Mouse (Mus musculus): ENCODE results near the gene Ror1. TPM values are rescaled to one million over a fixed set of nuclear protein-coding genes. Genes with fewer than 3 reads are reported as not detected.

Gene Ror1
- polyA plus RNA-seq, 1 experiment from 2014 or later, result 11.1 TPM

GRCm38 (mm10) chr4:100271059-100271735 lies 175.6 kb downstream of the Ror1 start:
- peak overlapping the region; percentile 22; the same call in 1 of the 2 replicates for H3K27ac ChIP-seq
- H3K36me3 ChIP-seq, result no peaks in the 10 kb centered on the region
- no peak overlapping the region for H3K4me2 ChIP-seq
- H3K27me3 ChIP-seq, result no peaks in the 10 kb centered on the region
- H3K9ac ChIP-seq, result no peak overlapping the region
- H3K4me3 ChIP-seq (replicated peaks), result no peak overlapping the region
- ATAC-seq (replicated peaks; ENCODE audit: low FRiP score), result no peak
- peaks cover 7% of the 10 kb centered on the region; the same call in 1 of the 2 replicates for H3K4me1 ChIP-seq
- no peaks in the 10 kb centered on the region for H3K9me3 ChIP-seq (replicated peaks)
- WGBS, result 65% methylated on average over 10 of the region's 10 CpGs

- peaks cover 7% of the 10 kb centered on the region; the same call in 1 of the 2 replicates for H3K4me1 ChIP-seq
- no peak overlapping the region for H3K4me3 ChIP-seq (replicated peaks)
- no peak for ATAC-seq (replicated peaks; ENCODE audit: low FRiP score)
- H3K27me3 ChIP-seq, result no peaks in the 10 kb centered on the region
- H3K9ac ChIP-seq, result no peak overlapping the region
- 55% methylated on average over 6 of the region's 6 CpGs for WGBS
- no peaks in the 10 kb centered on the region for H3K9me3 ChIP-seq (replicated peaks)
- no peaks in the 10 kb centered on the region for H3K36me3 ChIP-seq
- no peak overlapping the region for H3K4me2 ChIP-seq
- H3K27ac ChIP-seq, result peak overlapping the region; percentile 5; the same call in 1 of the 2 replicates
Observed at GRCm38 (mm10) chr4:100271736-100272127, 176.1 kb downstream of the Ror1 start.

GRCm38 (mm10) chr4:100273356-100273755 lies 177.8 kb downstream of the Ror1 start:
- no peak overlapping the region for H3K9ac ChIP-seq
- 88% methylated on average over 3 of the region's 3 CpGs for WGBS

GRCm38 (mm10) chr4:100273807-100274480 lies 178.4 kb downstream of the Ror1 start:
- Histone ChIP-seq H3K9me3 (replicated peaks) (no peaks in the 10 kb centered on the region), H3K9ac (no peak overlapping the region), H3K4me1 (peaks cover 7% of the 10 kb centered on the region; the same call in 1 of the 2 replicates), H3K27me3 (no peaks in the 10 kb centered on the region), H3K4me3 (replicated peaks) (no peak overlapping the region), H3K4me2 (no peak overlapping the region), H3K27ac (no peak overlapping the region), H3K36me3 (no peaks in the 10 kb centered on the region)
- ATAC-seq (replicated peaks; ENCODE audit: low FRiP score), result no peak
- whole genome bisulfite sequencing, result 92% methylated on average over 4 of the region's 4 CpGs

More at GRCm38 (mm10) chr4:100273356-100273755, 177.8 kb downstream of the Ror1 start:
- Histone ChIP-seq H3K27me3 (no peaks in the 10 kb centered on the region), H3K4me3 (replicated peaks) (no peak overlapping the region), H3K9me3 (replicated peaks) (no peaks in the 10 kb centered on the region), H3K27ac (no peak overlapping the region), H3K4me1 (peaks cover 7% of the 10 kb centered on the region; the same call in 1 of the 2 replicates), H3K4me2 (no peak overlapping the region), H3K36me3 (no peaks in the 10 kb centered on the region)
- ATAC-seq (replicated peaks; ENCODE audit: low FRiP score), result no peak

GRCm38 (mm10) chr4:100276482-100276881 lies 180.9 kb downstream of the Ror1 start:
- no peaks in the 10 kb centered on the region for H3K9me3 ChIP-seq (replicated peaks)
- ATAC-seq (replicated peaks; ENCODE audit: low FRiP score), result no peak
- H3K4me3 ChIP-seq (replicated peaks), result no peak overlapping the region
- H3K36me3 ChIP-seq, result no peaks in the 10 kb centered on the region
- H3K27me3 ChIP-seq, result no peaks in the 10 kb centered on the region
- WGBS, result 81% methylated on average over 7 of the region's 7 CpGs
- H3K9ac ChIP-seq, result no peak overlapping the region
- peaks cover 7% of the 10 kb centered on the region; the same call in 1 of the 2 replicates for H3K4me1 ChIP-seq
- H3K27ac ChIP-seq, result no peak overlapping the region
- no peak overlapping the region for H3K4me2 ChIP-seq

GRCm38 (mm10) chr4:100276970-100277369 lies 181.4 kb downstream of the Ror1 start:
- Histone ChIP-seq H3K9ac (no peak overlapping the region), H3K4me3 (replicated peaks) (no peak overlapping the region), H3K9me3 (replicated peaks) (no peaks in the 10 kb centered on the region), H3K4me1 (peaks cover 4% of the 10 kb centered on the region; the same call in 1 of the 2 replicates), H3K27me3 (no peaks in the 10 kb centered on the region), H3K27ac (no peak overlapping the region), H3K36me3 (no peaks in the 10 kb centered on the region), H3K4me2 (no peak overlapping the region)
- 71% methylated on average over 1 of the region's 1 CpGs for WGBS
- ATAC-seq (replicated peaks; ENCODE audit: low FRiP score), result no peak

- 74% methylated on average over 8 of the region's 8 CpGs for WGBS
Observed at GRCm38 (mm10) chr4:100283171-100283880, 187.7 kb downstream of the Ror1 start.

GRCm38 (mm10) chr4:100284528-100284927 lies 188.9 kb downstream of the Ror1 start:
- Histone ChIP-seq H3K27ac (no peak overlapping the region), H3K9ac (no peak overlapping the region), H3K4me2 (no peak overlapping the region), H3K4me3 (replicated peaks) (no peak overlapping the region), H3K27me3 (no peaks in the 10 kb centered on the region), H3K4me1 (no peaks in the 10 kb centered on the region), H3K9me3 (replicated peaks) (no peaks in the 10 kb centered on the region), H3K36me3 (no peaks in the 10 kb centered on the region)
- 89% methylated on average over 6 of the region's 6 CpGs for WGBS
- ATAC-seq (replicated peaks; ENCODE audit: low FRiP score), result no peak

More at GRCm38 (mm10) chr4:100283171-100283880, 187.7 kb downstream of the Ror1 start:
- Histone ChIP-seq H3K9ac (no peak overlapping the region), H3K4me2 (no peak overlapping the region), H3K27ac (no peak overlapping the region), H3K36me3 (no peaks in the 10 kb centered on the region), H3K27me3 (no peaks in the 10 kb centered on the region), H3K9me3 (replicated peaks) (no peaks in the 10 kb centered on the region), H3K4me3 (replicated peaks) (no peak overlapping the region), H3K4me1 (no peaks in the 10 kb centered on the region)
- ATAC-seq (replicated peaks; ENCODE audit: low FRiP score), result no peak

GRCm38 (mm10) chr4:100286111-100286541 lies 190.5 kb downstream of the Ror1 start:
- 65% methylated on average over 7 of the region's 7 CpGs for WGBS
- Histone ChIP-seq H3K4me2 (no peak overlapping the region), H3K9ac (no peak overlapping the region), H3K9me3 (replicated peaks) (no peaks in the 10 kb centered on the region), H3K36me3 (no peaks in the 10 kb centered on the region), H3K27ac (no peak overlapping the region), H3K4me3 (replicated peaks) (no peak overlapping the region), H3K4me1 (no peaks in the 10 kb centered on the region), H3K27me3 (no peaks in the 10 kb centered on the region)
- ATAC-seq (replicated peaks; ENCODE audit: low FRiP score), result no peak

- Histone ChIP-seq H3K9me3 (replicated peaks) (no peaks in the 10 kb centered on the region), H3K4me1 (no peaks in the 10 kb centered on the region), H3K36me3 (no peaks in the 10 kb centered on the region), H3K27me3 (no peaks in the 10 kb centered on the region), H3K9ac (no peak overlapping the region), H3K4me2 (no peak overlapping the region), H3K4me3 (replicated peaks) (no peak overlapping the region), H3K27ac (no peak overlapping the region)
- ATAC-seq (replicated peaks; ENCODE audit: low FRiP score), result no peak
Observed at GRCm38 (mm10) chr4:100286800-100287199, 191.2 kb downstream of the Ror1 start.

- Histone ChIP-seq H3K27ac (no peak overlapping the region), H3K4me1 (no peaks in the 10 kb centered on the region), H3K4me3 (replicated peaks) (no peak overlapping the region), H3K9me3 (replicated peaks) (no peaks in the 10 kb centered on the region), H3K9ac (no peak overlapping the region), H3K27me3 (no peaks in the 10 kb centered on the region), H3K36me3 (no peaks in the 10 kb centered on the region), H3K4me2 (no peak overlapping the region)
- ATAC-seq (replicated peaks; ENCODE audit: low FRiP score), result no peak
- 65% methylated on average over 4 of the region's 4 CpGs for WGBS
Observed at GRCm38 (mm10) chr4:100287829-100288228, 192.2 kb downstream of the Ror1 start.
